Mouse (Mus musculus) T-cell, adult 2 months (primary cell): ENCODE measurements around the gene Larp1b.
A peak's percentile ranks its signal among the peaks of the same experiment; 100 is the strongest.
"Not testable (repeated sequence)": the region's sequence is repeated elsewhere in the genome, so short reads cannot be mapped to it uniquely, and the experiment has no call there.

ENCODE experiments used
- DNase-seq: peaks from one replicate; pipeline ENCODE4 v3.0.0; 2022; ENCODE audit warnings: low spot score

Larp1b gene

GRCm38 (mm10) chr3:40949170-40949902 is at the start of gene Larp1b:
TSS of gene Larp1b (plus strand) at chr3:40949828.
- DNase-seq = peak; percentile 99

- not testable (repeated sequence) for DNase-seq
Observed at GRCm38 (mm10) chr3:40902443-40902842, 47.2 kb upstream of the Larp1b start, which contains the start of gene 1700034I23Rik. TSS of gene 1700034I23Rik (minus strand) at chr3:40902543.

GRCm38 (mm10) chr3:40938189-40938588 is 11.4 kb upstream of the Larp1b start:
- no peak for DNase-seq

GRCm38 (mm10) chr3:40938592-40938991 is 11.0 kb upstream of the Larp1b start:
- no peak for DNase-seq

- DNase-seq = no peak
Observed at GRCm38 (mm10) chr3:40939019-40939418, 10.6 kb upstream of the Larp1b start.

GRCm38 (mm10) chr3:40949903-40950600 is 424 bp downstream of the Larp1b start:
- DNase-seq = peak; percentile 42

GRCm38 (mm10) chr3:40950601-40951201 is 1.1 kb downstream of the Larp1b start:
- DNase-seq = peak; percentile 30

GRCm38 (mm10) chr3:40951365-40951764 is 1.7 kb downstream of the Larp1b start:
- peak; percentile 9 for DNase-seq

GRCm38 (mm10) chr3:40952606-40953005 is 3.0 kb downstream of the Larp1b start:
- DNase-seq = no peak

GRCm38 (mm10) chr3:40954792-40955191 is 5.2 kb downstream of the Larp1b start:
- no peak for DNase-seq

GRCm38 (mm10) chr3:40958831-40959230 is 9.2 kb downstream of the Larp1b start:
- no peak for DNase-seq

- DNase-seq = no peak
Observed at GRCm38 (mm10) chr3:40980758-40981157, 31.1 kb downstream of the Larp1b start.

GRCm38 (mm10) chr3:40987539-40987938 is 37.9 kb downstream of the Larp1b start:
- no peak for DNase-seq

GRCm38 (mm10) chr3:40988722-40989121 is 39.1 kb downstream of the Larp1b start:
- DNase-seq = no peak

GRCm38 (mm10) chr3:40991541-40991940 is 41.9 kb downstream of the Larp1b start:
- no peak for DNase-seq

GRCm38 (mm10) chr3:40995161-40995560 is 45.5 kb downstream of the Larp1b start:
- DNase-seq = no peak

- no peak for DNase-seq
Observed at GRCm38 (mm10) chr3:41009315-41009714, 59.7 kb downstream of the Larp1b start.

GRCm38 (mm10) chr3:41009990-41010389 is 60.4 kb downstream of the Larp1b start:
- DNase-seq = no peak

GRCm38 (mm10) chr3:41010701-41011100 is 61.1 kb downstream of the Larp1b start:
- DNase-seq = no peak

GRCm38 (mm10) chr3:41012451-41012850 is 62.8 kb downstream of the Larp1b start:
- DNase-seq = no peak

GRCm38 (mm10) chr3:41014946-41015345 is 65.3 kb downstream of the Larp1b start:
- DNase-seq = no peak

- DNase-seq = no peak
Observed at GRCm38 (mm10) chr3:41018022-41018608, 68.5 kb downstream of the Larp1b start.

GRCm38 (mm10) chr3:41020687-41021086 is 71.1 kb downstream of the Larp1b start:
- no peak for DNase-seq
